Mouse (Mus musculus) ovary, postnatal 10 days (tissue): Measurements from ENCODE around the gene Clcn1.

ENCODE experiments used
- DNase-seq: peaks from one replicate; pipeline ENCODE4 v3.0.0; 2022; ENCODE audit warnings: low spot score

Clcn1 gene

DNA sequence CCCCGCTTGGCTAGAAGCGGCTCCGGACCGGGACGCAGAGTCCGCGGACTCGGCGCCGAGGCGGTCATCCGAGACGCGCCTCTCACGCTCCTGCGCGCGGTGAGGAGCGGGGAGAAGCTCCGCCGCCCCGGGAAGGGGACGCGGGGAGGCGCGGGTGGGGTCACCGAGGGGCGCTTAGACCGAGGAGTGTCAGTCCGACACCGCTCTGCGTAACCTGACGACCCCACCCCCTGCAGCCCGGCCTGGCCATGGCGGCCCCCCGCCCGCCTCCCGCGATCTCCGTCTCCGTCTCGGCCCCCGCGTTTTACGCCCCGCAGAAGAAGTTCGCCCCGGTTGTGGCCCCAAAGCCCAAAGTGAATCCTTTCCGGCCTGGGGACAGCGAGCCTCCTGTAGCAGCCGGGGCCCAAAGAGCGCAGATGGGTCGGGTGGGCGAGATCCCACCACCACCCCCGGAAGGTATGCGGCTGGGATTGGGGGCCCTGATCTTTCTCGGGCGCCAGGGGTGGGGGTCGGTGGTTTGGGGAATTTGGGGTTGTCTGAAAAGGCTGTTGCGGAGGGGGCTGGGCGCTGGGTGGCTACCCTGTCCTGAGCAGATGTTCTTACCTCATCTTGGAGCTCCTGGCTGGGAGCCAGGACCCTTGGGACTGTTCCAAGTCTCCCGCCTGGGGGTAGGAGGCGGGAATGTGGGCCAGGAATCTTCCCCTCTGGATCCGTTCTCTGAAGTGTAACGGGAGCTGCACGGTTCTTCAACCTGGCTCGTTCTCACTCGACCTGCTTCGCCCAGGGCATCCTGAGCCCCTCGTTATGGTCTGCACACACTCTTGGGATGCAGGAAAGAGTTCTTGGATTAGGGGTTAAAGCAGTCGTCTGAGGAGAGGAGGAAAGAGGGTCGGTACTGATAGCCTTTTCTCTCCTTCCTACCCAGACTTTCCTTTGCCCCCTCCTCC lies 63.8 kb downstream of the Clcn1 start:
- DNase-seq = peak; percentile 76

DNA sequence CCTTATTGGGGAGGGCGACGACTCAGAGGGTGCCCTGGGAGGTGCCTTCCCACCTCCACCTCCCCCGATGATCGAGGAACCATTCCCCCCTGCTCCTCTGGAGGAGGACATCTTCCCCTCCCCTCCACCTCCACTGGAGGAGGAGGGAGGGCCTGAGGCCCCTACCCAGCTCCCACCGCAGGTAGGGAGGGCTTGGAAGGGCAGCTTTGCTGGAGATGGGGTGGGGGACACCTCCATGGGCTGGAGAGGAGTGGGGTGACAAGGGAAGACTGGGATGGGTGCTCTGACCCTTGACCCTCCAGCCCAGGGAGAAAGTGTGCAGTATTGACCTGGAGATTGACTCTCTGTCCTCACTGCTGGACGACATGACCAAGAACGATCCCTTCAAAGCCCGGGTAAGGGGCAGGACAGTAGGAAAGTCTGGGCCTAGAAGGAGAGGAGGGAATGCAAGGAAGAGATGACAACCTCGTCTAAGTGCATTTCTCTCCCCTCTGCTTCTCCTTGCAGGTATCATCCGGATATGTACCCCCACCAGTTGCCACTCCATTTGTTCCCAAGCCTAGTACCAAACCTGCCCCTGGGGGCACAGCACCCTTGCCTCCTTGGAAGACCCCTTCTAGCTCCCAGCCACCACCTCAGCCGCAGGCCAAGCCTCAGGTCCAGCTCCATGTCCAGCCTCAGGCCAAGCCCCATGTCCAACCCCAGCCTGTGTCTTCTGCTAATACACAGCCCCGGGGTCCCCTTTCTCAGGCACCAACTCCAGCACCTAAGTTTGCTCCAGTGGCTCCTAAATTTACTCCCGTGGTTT lies 64.7 kb downstream of the Clcn1 start:
- no peak for DNase-seq

DNA sequence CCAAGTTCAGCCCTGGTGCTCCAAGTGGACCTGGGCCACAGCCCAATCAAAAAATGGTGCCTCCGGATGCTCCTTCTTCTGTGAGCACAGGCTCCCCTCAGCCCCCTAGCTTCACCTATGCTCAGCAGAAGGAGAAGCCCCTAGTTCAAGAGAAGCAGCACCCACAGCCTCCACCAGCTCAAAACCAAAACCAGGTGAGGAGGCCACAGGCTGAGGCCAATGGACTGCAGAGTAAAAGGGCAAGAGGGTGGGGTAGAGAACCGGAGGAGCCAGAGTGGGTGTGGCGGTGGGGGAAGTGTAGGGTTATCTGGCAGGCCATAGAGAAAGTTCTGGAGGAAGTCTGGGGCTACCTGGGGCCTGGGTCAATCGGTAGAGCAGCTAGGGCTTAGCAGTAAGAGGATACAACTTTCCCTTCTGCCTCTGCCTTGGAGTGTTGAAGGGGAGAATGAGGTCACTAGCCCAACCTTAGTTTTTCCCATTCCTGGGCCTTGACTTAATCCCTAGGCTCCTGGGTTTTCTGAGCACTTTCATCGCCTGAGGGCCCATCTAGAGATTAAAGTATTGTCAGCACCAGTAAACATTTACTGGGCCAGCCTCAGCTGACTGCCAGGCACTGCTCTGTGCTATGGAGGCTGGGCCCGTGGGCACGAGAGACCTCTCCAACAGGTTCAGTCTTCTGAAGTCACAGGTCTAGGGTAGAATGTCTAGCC lies 65.4 kb downstream of the Clcn1 start:
- no peak for DNase-seq

DNA sequence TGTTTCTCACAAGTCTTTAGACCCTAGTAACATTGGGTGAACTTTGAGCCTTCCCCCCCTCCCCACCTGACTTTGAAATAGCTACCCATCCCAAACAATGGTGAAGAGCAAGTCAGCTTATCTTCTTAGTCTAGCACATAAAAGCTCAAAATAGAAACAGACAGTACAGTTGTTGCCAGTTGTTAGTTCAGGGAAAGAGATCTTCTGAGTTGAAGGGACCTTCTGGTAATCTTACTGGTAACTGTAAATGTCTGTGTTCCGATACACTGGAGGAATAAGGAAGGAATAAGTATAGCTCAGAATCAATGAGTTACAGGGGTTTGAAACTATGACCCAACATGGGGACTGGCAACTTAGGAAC lies 66.0 kb downstream of the Clcn1 start:
- DNase-seq = no peak

DNA sequence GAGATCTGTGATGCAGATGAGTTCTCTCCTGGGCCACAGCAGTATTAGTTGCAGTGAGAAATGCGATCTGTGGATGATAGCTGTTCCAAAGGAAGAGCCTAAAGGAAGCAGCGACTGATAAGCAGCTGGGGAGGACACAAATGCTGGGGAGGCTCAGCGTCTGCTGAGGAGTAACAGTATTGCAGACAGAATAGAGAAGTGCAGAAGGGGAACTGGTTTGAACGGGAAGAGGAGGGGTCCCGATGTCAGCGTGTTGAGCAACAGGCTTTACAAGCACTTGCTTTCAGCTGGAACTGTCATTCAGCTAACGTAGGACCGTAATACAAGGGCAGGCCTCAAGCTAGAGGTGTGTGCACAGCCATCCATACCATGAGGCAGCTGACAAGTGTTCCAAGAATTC lies 66.7 kb downstream of the Clcn1 start:
- DNase-seq = no peak

DNA sequence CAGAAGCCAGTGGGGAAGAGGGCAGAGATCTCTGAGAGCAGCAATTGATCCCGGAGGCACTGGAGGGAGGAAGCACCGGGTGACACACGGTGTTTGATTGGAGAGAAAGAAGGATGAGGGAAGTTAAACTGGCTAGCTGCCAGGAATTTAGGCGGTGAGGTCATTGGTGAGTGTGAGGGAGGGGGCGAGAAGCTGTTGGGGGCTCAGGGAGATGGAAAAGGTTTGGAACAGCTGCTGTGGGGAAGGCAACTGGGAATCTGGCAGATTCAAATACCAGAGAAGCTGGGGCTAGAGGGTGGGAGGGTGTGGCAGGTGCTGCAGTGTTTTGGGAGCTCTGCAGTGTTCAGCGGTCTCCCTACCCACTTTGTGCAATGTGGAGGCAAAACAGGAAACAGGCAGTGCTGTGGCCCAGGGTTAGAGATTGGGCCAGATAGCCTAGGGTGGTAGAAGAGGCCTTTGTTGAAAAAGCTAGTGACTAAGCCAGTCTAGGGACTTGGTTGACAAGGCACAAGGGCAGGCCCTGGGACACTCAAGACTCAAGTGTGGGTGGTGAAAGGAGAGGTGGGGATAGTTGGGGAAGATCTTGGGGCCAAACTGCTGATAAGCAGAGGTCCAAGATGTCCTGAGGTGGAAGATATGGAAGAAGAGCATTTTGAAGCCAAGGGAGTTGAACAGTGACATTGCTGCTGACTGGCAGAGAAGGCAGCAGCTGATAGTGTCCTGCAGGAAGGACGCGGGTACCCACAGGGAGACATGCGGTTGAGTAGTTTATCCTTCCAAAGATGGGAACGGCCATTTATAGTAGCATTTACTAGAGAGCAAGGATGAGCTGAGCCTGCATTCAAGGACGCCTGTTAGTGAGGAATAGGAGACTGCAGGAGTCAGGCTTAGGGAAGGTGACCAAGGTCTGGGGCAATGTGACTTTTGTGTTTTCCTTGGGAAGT lies 67.9 kb downstream of the Clcn1 start:
- DNase-seq = no peak

DNA sequence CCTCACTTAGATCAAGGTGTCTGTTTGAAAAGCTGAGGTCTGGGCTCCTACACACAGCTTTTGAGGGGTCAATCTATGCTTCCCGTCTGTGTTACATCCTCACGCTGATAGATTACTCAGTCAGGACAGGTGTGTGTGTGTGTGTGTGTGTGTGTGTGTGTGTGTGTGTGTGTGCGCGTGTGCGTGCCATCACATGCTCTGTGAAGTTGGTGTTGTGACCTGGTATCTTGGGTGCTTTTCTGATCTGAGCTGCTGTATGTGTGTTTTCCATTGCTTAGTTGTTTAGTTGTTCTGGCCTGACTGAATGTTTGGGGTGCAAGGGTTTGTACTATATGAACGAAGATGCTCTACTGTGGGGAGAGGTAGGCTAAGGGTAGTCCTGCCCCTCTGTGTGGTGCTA lies 68.9 kb downstream of the Clcn1 start:
- no peak for DNase-seq

DNA sequence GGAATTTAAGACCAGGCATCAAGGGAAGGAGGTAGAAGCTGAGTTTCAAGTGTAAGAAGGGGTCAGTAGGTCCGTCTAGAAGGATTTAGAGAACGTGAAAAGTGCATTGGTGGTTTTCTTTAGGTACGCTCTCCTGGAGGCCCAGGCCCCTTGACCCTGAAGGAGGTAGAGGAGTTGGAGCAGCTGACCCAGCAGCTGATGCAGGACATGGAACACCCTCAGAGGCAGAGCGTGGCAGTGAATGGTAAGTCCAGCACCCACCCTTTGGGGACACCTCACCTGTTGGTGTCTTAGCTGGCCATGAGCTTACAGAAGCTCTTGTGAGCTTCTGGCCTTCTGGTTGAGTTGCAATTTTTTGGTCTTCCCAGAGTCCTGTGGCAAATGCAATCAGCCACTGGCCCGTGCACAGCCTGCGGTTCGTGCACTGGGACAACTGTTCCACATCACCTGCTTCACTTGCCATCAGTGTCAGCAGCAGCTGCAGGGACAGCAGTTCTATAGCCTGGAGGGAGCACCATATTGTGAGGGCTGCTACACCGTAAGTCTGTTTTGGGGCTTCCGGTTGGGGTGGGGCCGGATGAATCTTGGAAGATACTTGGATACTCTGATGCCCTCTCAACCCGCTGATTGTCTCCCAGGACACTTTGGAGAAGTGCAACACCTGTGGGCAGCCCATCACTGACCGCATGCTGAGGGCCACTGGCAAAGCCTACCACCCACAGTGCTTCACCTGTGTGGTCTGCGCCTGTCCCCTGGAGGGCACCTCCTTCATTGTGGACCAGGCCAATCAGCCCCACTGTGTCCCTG lies 69.5 kb downstream of the Clcn1 start:
- DNase-seq = no peak

DNA sequence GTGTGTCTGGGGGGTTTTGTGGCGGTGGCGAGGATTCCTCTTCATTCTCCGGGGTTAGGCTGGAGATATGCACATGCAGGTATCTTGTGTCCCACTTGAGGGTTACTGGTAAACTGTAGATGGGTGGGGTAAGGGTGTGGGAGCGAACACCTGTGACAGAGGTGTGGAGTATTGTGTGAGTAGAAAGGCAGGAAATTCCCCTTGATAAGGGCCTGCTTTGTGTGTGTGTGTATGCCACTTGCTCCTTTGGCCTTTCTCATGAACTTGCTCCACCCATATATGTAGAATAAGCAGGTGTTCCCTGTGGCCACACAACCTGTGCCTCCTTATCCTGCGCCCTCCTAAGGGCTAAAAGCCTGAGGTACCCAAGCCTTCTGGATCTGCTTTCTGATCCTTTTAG lies 70.4 kb downstream of the Clcn1 start:
- DNase-seq = no peak

DNA sequence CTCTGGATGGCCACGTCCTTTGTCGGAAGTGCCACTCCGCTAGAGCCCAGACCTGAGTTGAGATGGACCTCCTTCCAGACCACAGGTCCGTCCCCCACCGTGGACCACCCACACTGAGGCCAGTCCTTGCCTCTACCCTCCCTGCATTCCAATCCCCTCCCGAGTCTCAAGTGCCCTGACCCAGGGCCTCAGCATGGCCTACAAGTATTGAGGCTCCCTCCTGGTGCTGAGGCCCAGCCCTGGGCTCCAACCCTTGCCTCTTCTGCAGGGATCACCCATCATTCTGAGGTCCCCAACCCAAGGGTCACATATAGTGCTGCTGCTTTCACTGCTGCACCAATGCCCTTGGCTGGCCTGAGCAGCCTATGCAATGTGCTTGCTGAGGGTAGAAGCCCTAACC lies 71.4 kb downstream of the Clcn1 start:
- peak; percentile 1 for DNase-seq

DNA sequence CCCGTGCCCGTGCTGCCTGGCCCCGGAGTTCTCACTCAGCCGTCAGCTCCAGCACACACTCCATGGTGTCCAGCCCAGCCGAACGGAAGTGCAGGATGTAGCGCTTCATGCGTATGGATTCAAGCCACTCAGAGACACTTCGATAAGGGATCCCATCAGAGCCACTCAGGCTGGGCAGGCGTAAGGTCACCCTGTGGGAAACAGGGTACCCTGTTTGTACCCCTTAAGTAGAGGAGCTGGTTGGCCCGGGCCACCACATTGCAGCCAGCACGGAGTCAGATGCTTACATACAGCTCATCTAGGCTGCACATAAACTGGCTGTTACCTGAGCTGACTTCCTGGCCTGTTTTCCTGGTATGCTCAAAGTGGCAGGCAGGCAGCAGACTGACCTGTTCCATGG lies 72.4 kb downstream of the Clcn1 start:
- DNase-seq = peak; percentile 0

DNA sequence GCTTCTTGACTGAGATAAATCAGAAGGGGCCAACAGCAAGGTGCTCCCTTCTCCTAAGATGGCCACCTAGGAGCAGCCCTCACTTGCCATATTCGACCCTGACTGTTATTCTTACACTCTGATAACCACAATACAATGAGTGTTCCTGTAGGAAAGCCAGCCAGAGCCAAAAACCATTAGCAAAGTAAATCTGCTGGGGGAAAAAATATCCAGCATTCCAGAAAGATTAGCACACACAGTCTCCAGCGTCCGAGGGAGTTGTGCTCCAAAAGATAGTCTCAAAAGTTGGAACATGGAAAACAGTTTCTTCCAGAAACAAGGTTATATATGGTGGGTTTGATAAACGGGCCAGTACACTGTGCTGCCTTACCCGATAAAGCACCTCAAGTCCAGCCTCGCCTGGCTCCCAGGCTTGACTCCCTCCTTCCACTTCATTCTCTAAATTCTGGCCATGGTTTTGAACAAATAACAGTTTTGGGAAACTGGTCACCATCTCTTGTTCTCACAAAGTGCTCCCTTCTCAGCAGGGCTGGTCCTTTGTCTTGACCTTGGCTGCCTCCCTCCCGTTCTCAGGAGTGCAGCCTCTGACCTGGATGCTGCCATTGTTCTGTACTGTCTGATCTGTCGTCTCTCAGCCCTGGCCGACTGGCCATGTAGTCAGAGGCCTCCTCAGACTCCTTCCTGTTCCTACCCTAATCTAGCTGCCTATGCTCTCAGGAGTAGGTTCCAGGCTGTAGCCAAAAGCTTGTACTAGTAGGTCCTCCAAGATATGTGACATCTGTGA lies 73.1 kb downstream of the Clcn1 start:
- peak; percentile 2 for DNase-seq

DNA sequence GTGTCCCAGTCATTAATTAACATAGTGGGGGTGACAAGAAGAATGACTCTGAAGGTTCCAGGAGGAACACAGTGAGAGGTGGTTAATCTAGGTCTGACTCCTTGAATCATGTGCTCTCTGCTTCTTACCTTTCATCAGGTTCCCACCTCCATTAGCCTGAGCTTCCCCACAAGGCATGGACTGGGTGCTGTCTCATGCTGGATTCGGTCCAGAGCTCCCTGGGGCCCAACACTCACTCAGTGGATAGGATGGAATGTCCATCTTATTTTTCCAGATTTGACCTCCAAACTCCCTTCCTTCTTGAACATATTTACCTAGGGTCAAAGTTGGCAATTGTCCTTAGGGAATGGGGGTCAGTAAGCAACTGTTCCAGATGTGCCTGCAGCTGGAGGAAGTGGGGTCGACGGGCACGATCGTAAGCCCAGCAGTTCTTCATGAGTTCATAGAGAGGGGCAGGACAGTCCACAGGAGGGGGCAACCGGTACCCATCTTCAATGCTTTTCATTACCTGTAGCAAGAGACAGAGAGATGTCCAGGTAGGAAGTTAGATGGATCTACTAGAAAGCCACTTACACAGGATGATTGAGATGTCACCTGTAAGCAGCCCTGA lies 73.9 kb downstream of the Clcn1 start:
- DNase-seq = peak; percentile 0

DNA sequence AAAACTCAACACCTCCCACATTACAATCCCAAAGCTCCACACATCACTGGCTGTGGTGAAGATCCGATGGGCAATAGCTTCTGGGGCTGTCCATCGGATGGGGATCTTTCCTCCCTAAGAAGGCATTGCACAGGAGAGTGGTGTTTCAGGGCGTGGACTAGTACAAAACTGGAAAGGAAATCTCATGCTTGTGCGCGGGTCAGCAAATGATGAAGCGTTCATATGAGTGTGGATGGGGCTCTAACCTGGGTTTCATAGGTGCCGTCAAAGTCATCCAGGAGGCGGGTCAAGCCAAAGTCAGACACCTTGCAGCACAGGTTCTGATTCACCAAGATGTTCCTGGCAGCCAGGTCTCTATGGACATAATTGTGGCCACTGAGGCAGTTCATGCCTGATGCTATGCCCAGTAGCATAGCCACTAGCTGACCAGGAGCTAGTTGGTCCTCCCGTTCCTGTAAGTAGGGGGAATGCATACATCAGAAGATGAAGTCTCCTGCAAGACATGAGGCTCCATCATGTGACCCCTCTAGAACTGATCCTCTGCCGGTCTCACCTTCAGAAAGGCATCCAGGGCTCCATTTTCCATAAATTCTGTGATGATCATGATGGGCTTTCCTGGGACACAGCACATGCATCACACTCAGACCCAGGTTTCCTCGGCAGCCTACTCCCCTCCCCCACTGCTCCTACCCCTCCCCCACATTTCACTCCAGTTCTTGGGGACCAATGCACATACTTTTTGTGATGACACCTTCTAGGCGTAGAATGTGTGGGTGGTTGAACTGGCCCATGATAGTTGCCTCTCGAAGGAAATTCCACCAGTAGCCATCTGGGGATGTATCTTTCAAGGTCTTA lies 74.8 kb downstream of the Clcn1 start:
- peak; percentile 0 for DNase-seq

DNA sequence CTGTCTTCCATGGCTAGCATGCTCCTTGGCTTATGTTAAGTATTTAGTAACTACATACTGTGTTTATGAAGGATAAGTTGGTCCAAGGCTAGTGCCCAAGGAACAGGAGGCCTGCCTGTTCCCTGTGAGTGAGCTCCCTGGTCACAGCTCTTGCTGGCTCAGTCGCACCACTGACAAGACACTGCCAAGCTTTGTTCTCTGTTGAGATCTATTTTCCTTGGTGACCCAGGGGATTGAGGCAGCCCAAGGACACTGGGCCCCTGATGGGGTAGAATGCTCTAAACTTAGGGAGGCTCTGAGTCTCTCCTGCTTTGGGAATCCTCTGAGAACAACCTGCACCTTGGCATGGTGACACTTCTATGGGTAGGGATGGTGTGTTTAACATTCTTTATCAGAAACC lies 75.6 kb downstream of the Clcn1 start:
- no peak for DNase-seq

DNA sequence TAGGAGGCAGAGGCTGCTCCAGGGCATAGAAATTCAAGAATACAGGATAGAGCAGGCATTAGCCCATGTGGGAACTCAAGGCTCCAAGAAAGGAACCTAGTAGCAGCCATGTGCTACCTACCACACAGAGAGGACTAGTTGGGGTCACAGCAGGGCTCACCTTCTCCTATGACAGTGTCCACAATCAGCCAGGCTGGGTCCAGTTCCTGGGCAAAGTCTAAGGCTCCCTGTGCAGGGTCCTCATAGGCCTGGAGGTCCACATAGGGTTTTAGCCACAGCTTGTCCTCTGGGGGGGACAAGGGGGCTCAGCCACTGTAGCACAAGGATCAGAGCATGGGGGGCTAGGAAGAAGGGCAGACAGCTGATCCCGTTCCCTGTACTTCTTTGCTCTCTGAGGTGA lies 76.0 kb downstream of the Clcn1 start:
- peak; percentile 0 for DNase-seq

DNA sequence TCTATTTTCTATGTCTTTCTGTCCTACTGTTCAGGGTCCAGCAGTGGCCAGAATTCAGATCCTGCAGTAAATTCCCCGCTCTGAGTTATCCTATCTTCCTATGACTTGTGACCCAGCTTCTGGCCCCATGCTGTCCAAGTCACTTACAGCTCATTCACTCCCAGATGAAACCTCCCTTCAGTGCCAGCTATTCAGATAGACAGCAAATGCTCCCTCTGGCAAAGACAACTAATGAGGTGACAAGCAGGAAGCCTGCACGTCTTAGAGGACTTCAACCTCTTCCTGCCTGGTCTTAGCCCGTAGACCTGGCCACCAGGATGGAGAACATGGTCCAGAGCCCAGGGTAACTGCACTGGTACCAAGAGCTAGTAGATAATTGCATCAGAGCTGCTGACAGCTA lies 76.5 kb downstream of the Clcn1 start:
- peak; percentile 1 for DNase-seq

DNA sequence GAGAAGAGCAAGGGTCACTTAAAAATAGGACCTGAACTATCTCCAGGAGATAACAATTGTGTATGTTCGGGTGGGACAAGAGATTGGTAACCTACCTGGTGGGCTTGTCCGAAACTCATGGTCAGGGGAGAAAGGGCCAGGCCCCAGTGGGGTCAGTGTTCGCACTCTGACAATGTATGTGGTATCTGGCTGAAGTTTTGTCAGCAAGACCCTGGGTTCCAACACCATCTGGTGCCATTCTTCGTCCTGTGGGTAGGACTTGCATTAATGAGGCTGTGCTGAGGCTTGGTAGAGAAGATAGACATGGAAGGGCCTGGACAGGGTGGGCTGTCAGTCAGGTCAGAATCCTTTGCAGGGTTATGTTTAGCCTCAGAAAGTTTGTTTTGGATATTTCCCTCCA lies 77.6 kb downstream of the Clcn1 start:
- no peak for DNase-seq
